Mouse (Mus musculus): ENCODE data around the gene Trim30d.
"Not testable (repeated sequence)": the region's sequence is repeated elsewhere in the genome, so short reads cannot be mapped to it uniquely, and the experiment has no call there.

Trim30d gene

DNA sequence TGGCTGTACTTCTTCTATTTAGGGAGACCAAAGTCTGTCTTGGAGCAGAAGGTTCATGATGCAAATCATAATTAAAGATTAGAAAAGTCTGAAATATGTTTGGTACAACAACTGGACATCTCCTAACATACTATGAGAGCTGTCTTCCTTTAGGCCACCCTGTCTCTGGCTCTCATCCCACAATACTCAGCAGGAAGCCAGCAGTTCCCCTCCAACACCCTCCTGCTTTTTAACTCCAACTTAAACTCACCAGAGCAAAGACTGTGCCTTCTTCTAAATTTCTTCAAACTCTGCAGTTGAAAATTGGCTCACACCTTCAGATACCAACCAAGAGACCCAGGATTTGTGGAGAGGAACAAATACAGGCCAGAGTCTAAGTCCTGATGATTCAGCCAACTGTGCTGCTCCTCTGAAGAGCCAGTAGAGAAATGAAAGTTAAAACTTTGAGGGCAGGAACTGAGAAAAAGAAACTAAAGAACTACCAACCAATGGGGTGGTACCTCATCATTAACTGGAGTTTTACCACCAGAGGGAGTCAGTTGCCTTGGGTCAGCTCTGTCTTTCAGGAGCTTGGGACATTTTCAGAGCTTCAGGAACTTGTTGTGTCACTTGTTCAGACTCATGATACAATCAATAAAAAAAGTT is at the start of gene Trim30d:
Gene Trim30d (minus strand): TSS at position 429 of the 645 bp plus-strand sequence.
- not testable (repeated sequence) for DNase-seq

DNA sequence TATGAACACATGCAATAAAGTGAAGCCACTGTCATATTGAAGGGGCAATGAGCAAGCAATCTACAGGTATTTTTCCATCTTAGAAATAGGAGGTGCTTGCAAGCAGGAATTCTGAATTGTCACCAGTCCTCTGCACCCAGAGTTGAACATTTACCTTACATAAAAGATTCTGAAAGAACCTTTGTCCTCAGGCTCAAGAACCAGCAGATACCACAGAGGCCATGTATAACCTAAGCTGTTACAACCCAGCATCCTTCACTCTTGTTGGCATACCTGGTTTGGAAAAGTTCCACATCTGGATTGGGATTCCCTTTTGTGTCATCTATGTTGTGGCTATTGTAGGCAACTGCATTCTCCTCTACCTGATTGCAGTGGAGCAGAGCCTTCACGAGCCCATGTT is 45.1 kb upstream of the Trim30d start:
- no peak for DNase-seq

DNA sequence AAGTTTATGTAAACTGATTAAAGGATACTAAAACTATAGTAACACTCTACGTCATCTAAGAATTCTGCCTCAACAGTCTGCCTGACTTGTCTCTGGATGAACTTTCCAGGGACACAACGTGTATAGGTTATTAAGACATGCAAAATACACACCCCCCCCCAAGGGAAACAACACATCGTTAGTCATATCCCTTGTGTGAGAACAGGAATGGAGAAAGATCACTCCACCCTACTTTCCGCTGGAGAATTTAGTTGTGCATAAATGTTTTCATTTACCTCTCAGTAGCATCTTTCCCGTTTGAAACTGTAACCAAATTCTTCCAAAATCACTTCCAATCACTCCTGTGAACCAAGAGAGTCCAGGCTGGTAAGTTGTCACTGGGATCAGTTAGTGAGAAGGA is 42.2 kb upstream of the Trim30d start, which contains the start of gene Olfr651:
Gene Olfr651 (plus strand): TSS at position 301 of the 400 bp plus-strand sequence.
- DNase-seq, result no peak

DNA sequence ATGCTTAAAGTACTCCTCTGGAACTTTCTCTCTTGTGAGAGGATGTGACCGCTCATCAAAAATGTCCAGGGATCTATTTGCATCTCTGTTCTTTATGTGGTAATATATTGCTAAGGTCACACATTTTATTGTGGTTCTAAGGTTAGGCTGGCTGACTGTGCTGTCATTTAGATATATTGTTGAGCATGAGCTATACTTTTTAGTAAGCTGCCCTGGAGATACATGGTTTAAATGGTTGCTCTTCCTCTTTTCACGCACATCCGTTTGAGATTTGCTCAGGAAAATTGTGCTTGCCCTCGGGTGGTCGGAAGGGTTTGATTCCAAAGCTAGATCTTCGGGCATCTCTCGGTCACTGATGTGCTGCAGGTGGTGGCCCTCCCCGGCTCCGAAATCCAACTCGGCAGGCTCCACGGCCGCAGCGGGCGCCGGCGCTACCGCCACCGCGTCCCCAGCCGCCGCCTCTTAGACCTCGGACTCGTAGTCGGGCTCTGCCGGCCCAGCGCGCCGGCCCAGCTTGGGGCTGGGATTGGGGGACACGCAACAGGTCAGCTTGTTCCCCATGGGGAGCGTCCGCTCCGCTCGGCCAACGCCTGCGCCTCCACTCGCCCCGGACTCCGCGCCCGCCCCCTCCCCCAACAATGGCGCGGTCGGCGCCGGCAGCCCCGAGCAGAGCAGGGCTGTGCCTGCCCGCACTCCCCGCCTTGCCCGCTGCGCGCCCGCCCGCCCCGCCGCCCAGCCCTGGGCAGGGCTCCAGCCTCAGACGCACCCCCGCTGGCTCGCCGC is 5.9 kb downstream of the Trim30d start:
- DNase-seq, result no peak

DNA sequence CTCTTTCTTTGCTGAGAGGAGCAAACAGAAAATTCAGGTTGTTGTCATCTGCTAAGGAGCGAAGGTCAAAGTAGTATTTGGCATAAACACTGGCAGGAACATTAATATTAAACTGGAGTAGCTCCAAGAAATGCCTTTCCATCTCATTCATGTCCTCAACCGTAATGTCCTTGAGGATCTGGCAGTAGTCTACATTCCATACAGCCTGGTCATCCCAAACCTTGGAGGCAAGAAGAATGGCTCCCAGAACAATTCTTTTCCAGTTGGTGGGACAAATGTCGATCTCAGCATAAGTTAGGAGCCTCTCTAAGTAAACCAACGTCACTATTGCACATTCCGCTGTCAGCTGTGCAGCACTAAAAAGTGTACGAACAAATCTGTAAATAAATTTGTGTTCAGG is 6.5 kb downstream of the Trim30d start:
- not testable (repeated sequence) for DNase-seq

DNA sequence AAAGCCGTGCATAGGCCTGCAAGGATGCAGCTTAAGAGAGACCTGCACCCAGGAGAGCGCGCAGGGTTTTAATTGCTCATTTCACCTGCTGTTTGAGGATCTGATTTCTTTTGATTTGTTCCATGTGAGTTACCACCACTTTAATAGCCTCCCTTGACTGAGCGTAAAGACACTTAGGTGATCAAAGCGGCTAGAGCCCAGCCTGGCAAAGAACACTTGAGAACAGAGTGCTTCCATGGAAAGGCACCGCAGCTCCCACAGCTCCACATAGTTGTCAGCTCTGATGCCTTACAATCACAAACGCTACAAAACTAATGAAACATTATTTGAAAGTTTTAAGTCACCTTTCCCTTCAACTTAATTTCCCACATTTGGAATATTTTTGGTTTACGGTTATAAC is 8.2 kb downstream of the Trim30d start:
- DNase-seq, result not testable (repeated sequence)

DNA sequence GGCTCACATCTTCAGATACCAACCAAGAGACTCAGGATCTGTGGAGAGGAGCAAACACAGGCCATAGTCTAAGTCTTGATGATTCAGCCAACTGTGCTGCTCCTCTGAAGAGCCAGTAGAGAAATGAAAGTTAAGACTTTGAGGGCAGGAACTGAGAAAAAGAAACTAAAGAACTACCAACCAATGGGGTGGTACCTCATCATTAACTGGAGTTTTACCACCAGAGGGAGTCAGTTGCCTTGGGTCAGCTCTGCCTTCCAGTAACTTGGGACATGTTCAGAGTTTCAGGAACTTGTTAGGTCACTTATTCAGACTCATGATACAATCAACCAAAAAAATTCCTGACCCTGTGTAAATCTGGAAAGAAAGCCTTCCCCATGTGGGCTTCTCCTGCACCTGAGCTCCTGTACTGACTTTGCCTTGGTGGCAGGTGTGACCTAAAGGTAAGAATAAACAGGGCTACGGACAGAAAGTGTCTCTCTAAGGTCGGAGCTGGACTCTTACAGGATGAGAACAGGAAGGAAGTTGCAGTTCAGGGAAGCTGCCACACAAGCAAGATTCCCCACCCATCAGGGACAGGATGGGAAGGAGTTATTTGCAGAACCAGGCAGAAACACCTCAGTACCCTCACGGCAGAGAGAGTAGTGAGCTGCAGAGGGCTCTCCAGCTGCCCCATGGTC is 42.4 kb downstream of the Trim30d start, which contains the start of gene Trim30a:
Gene Trim30a (minus strand): TSS at position 129 of the 680 bp plus-strand sequence.
- DNase-seq, result no peak

DNA sequence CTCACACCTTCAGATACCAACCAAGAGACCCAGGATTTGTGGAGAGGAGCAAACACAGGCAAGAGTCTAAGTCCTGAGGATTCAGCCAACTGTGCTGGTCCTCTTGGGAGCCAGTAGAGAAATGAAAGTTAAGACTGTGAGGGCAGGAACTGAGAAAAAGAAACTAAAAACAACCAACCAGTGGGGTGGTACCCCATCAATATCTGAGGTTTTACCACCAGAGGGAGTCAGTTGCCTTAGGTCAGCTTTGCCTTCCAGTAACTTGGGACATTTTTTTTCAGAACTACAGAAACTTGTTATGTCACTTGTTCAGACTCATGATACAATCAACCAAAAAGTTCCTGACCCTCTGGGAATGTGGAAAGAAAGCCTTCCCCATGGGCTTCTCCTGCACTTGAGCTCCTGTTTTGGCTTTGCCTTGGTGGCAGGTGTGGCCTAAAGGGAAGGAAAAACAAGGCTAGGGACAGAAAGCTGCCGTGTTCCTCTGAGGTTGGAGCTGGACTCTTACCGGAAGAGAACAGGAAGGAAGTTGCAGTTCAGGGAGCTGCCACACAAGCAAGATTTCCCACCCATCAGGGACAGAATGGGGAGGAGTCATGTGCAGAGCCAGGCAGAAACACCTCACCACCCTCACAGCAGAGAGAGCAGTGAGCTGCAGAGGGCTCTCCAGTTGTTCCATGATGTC is 61.5 kb downstream of the Trim30d start:
- DNase-seq, result no peak

Measured in cerebellum, adult 9-10 months (tissue).